Mouse (Mus musculus): Measurements from ENCODE around the gene Nptxr.

DNA sequence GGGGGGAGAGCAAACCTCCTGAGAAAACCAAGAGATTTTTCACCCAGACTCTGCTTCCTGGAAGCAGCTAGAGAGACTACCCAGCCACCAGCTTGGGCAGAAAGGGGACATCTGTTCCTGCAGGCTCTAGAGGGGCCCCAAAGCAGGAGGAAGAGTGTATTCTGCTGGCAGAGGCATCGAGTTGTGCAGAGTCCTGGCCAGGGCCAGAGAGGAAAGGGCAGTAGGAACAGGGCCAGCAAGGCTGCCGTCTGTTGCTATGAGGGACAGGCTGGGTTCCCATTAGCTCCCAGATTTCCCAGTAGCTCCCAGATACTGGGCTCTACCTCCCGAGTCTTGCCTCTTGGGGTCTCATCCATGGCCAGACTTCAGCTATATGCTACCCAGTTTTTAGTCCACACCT lies 5.5 kb upstream of the Nptxr start:
- TF ChIP-seq CTCF (IDR thresholded peaks at IDR 0.05; ENCODE audit: low read depth) (no peak), EP300 (IDR thresholded peaks at IDR 0.05; ENCODE audit: low read depth) (no peak)
